Mouse (Mus musculus) thymus, adult 2 months (tissue): ENCODE measurements at regions not wholly inside any gene's neighbourhood (a gene's known extent, or its start where the extent isn't known, plus 50 kb on each side); places are given as distances from the start of the nearest gene placed in this dataset.

Experiments
- CTCF ChIP-seq: fragments of 200-500 bp; IDR thresholded peaks from 2 replicates; pipeline ENCODE4 v1.5.1; 2012; ENCODE audit warnings: mild to moderate bottlenecking, control low read depth, low read length, moderate library complexity, borderline replicate concordance; ENCODE audit not compliant: control insufficient read depth, poor library complexity, insufficient read depth; ENCODE audit errors: extremely low read depth
- POLR2A ChIP-seq: fragments of 200-500 bp; IDR thresholded peaks from 2 replicates; pipeline ENCODE4 v1.6.1; 2012; ENCODE audit warnings: mild to moderate bottlenecking, low read length, control low read depth, moderate library complexity; ENCODE audit not compliant: control insufficient read depth, poor library complexity, insufficient read depth; ENCODE audit errors: extremely low read depth

GRCm38 (mm10) chr4:134998928-134999658, 68.4 kb downstream of the Syf2 start:
- TF ChIP-seq CTCF (no peak), POLR2A (no peak)
